Mouse (Mus musculus) bone marrow macrophage, adult 2 months (primary cell): ENCODE results near the gene Slc25a48.

ENCODE experiments used
- CTCF ChIP-seq: IDR thresholded peaks from 2 replicates; pipeline ENCODE4 v1.5.1; 2012; ENCODE audit warnings: low read depth, mild to moderate bottlenecking, low read length, moderate library complexity
- POLR2A ChIP-seq: IDR thresholded peaks from 2 replicates; pipeline ENCODE4 v1.6.1; 2012; ENCODE audit warnings: mild to moderate bottlenecking, low read depth, low read length, borderline replicate concordance

- TF ChIP-seq POLR2A (no peak), CTCF (no peak)
Measured at GRCm38 (mm10) chr13:56494440-56494839, 56.3 kb downstream of the Slc25a48 start.
